Mouse (Mus musculus) right cerebral cortex, adult 2 months (tissue): ENCODE measurements around the gene Prss8.
"Not testable (repeated sequence)": the region's sequence is repeated elsewhere in the genome, so short reads cannot be mapped to it uniquely, and the experiment has no call there.

Source experiments
- DNase-seq, 2 experiments: peaks; one replicate each; pipeline ENCODE4 v3.0.0; 2021 to 2022; ENCODE audit warnings: low spot score in 2 of 2

Prss8 gene

DNA sequence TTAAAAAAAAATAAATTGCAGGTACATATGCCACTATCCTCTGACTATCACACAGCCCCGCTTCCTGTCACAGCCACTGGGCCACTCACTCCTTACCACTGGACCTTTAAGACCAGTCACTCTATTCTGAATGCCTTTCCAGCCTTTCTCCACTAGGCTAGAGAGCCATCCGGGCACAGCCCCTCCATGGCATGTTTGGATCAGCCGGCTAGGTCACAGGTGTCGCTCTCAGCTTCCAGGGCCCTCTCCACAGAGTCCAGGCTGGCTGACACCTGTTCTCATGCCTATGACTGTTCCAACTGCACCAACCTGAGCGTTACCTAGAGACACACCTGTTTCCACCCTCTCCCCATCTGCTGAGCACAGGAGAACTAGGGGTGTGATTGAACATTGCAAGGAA lies 1.3 kb downstream of the Prss8 start:
- no peak for DNase-seq

DNA sequence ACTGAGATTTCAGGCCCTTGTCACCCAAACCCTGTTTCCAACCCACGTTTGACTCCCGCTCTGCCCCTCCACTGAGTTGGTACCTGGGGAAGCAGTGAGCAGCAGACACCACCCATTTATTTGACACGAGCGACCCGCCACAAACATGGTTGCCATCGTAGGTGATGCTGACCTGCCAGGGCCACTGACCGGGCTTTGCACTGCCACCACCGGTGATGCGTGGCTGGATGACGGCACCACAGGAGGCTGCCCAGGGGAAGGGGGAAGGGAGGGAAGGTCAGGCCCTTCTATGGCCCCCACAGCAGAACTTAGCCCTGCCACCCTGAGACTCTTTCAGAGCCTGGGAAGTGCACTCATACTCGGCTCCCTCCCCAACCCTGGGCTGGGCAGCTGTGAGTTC lies 2.2 kb downstream of the Prss8 start:
- DNase-seq: no peak

DNA sequence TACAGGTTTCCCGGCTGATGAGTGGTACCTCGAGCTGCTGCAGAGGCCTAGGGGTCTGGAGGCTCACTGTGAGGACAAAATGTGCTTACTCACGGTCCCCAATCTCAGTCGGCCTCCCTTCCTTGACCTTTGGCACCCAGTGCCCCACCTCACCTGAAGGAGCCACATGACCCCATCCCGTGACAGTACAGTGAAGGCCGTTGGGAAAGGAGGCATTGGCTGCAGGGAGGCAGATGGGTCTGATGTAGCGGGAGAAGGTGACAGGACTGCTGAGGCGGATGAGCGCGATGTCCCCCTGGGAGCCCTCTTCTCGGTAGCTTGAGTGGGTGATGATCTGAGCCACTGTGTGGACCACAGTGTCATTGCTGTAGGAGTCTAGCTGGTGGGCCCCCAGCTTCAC lies 3.1 kb downstream of the Prss8 start:
- no peak for DNase-seq

DNA sequence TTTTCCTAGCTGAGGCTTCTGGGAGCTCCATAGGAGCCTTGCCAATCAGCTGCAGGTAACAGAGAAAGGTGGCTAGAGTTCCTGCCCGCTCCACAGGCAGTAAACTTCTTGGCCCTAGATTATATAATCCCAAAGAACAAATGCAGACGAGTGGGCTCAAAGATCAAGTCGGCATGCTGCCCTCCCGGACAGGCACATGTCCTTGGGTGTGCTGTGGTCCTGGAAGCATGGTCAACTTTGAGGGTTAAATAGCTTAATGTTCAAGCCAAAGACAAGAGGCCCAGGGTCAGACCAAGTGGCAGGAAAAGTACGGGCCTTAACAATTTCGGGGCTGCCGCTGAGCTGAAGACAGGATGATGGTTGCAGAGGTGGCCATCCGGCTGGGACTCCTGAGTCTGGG lies 3.8 kb downstream of the Prss8 start:
- no peak for DNase-seq

DNA sequence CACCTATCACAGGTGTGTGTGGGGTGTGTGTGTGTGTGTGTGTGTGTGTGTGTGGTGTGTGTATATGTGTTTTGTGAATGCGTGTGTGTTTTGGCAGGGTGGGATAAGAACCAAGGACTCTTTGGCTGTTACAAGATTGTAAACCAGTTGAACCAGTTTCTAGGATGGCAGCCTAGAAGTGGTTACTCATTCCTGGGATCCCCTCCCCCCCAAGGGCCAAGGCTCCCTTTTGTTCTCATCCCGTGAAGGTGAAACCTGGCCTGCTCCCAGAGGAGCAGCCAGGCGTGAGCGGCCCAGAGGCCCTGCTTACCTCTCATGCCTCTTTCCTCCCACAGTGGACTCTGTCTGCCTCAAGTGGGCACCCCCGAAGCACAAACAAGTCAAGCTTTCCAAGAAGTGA lies 4.7 kb downstream of the Prss8 start:
- DNase-seq: no peak

DNA sequence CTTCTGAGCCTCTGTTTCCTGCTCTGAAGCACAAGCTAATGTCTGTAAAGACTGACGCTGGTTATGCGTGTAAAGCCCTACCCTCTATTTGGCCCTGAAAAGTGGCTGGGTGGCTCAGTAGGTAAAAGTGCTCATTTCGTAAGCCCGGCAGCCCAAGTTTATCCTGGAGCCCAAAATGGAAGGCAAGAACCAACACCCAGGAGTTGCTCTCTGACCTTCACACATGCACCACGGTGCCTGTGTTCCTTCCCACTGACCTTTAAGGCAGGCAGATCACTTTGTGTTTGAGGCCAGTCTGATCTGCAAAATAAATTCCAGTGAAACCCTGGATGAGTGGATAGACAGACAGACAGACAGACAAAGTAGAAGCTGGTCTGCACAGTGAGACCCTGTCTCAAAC lies 6.2 kb downstream of the Prss8 start:
- no peak for DNase-seq

DNA sequence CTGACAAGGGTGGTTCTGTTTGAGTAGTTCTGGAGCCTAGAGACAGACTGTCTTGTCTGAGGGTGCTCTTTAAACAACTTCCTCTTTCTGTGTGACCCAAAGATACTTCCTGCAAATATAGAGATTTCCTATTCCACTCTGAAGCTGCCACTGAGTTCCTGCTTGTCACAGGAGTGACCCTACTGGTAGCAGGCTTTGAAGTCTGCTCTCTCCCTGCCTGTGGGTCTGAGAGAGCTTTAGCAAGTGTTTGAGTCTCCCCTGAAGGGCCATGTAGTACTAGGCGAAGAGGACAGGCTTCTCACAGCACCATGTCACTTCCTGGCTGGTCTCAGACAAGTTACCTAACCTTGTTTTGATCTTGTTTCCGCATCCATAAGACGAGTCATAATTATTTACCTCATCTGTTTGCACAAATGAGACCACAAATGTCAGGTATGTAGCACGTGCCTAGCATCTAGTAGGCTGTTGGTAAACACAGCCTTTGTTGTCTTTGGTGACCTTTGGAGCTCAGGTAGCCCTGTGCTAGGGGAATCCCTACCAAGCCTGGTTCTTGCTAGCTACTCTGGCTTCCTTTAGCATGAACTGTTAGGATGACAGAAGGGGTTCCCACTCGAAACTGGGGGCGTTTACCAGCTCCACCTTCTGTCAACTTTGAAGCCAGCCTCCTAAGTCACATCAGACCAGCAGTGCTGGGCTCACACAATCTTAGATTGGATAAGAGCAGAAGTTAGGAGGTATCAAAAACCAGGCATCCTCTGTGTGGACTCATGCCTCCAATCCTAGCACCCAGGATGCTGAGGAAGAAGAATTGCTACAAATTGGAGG lies 7.2 kb downstream of the Prss8 start:
- DNase-seq: no peak

DNA sequence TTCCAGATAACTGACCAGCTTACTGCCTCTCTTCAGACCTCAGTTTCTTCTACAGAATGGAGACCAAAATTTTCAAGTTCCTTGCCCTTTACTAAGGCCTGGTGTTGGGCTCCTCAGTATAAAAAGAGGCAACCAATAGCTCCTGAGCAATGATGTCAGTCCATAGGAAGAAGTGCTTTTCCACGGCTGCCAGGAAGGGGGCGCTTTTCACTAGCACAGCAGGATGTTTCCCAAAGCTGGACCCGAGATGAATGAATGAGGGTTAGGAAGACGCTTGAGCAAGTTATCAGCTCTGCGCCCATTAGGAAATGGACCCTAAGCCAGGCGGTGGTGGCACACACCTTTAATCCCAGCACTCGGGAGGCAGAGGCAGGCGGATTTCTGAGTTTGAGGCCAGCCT lies 8.4 kb downstream of the Prss8 start:
- no peak for DNase-seq

DNA sequence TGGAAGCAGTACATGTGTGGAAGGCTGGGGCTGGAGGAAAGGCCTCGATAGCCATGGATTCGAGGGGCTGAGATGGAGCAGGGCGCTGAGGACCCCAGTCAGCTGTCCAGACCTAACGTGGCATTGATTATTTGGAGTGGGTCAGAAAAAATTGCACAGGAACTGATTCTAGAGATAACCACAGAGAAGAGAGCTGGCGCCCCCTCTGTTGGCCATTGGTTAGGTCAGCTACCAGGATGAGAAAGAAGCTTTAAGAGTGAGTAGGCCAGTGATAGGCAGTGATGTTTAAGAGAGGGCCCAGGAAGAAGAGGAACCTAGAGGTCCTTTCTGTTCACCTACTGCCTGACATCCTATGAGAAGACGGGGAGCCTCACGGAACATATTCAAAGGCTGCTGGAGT lies 10.6 kb downstream of the Prss8 start:
- DNase-seq: no peak

DNA sequence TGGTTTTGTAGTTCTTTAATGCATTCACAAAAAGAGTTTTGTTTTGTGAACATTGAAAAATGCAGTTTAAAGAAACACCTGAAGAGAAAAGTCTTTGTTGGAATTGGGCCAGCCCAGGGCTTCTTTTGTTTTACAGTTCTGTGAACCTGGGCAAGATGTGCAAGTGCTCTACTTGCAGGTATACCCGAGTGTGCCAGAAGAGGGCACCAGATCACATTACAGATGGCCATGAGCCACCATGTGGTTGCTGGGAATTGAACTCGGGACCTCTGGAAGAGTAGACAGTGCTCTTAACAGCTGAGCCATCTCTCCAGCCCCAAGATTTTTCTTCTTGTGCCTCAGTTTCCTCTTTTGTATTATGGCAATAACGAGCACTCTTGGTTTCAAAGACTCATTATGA lies 11.7 kb downstream of the Prss8 start:
- DNase-seq: no peak

DNA sequence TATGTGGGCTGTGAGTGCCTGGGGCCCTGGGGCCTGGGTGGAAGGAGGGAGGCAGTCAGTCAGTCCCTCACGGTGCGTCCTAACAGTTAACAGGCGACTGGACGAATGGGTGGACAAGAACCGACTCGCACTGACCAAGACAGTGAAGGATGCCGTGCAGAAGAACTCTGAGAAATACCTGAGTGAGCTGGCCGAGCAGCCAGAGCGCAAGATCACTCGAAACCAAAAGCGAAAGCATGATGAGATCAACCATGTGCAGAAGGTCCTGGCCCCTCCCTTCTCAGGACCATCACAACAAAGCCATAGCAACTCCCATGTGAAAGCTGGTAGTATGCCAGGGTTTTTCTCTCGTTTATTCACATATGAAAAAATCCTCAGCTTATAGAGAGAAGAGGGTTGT lies 14.6 kb downstream of the Prss8 start:
- DNase-seq: no peak

DNA sequence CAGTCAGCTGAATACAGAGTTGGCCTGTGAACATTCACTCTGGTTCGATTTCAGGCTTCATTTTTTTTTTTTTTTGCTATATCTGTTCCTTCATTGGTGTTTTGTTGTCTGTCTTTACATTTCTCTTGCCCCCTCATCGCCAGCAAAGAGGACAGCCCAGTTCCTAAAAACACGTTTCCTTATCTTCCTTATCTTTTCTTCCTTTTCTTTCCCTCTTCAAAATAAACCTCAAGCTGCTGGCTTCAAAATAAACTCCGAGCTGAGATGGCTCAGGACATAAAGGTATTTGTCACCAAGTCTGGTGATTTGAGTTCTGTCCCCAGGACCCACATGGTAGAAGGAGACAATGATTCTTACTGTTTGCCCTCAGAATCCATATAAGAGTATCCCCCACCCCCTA lies 17.0 kb downstream of the Prss8 start:
- no peak for DNase-seq

DNA sequence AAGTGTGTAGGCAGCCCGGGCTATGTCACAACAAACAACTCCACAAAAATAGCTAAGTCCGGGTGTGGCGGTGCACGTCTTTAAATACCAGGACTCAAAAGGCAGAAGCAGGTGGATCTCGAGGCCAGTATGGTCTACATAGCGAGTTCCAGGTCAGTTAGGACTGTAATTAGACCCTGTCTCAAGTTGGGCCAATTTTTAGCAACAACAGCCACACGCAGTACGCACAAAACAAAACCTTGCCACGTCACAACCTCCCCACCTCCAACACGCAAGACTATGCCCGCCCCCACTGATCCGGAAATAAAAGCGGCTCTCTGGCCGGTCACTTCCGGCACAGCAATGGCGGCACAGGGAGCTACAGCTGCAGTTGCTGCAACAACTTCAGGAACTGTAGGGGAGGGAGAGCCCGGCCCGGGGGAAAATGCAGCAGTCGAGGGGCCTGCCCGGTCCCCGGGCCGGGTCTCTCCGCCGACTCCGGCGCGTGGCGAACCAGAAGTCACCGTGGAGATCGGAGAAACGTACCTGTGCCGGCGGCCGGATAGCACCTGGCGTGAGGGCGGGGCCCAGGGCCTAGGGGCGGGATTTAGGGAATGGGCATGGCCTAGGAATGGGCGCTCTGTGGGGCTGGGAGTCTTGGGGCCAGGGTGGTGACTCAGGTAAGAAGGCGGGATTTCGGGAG lies 17.6 kb downstream of the Prss8 start, which contains the start of gene Kat8:
Gene Kat8 (plus strand): TSS at position 327 of the 682 bp plus-strand sequence.
- DNase-seq: peak; percentile 85 to 90

DNA sequence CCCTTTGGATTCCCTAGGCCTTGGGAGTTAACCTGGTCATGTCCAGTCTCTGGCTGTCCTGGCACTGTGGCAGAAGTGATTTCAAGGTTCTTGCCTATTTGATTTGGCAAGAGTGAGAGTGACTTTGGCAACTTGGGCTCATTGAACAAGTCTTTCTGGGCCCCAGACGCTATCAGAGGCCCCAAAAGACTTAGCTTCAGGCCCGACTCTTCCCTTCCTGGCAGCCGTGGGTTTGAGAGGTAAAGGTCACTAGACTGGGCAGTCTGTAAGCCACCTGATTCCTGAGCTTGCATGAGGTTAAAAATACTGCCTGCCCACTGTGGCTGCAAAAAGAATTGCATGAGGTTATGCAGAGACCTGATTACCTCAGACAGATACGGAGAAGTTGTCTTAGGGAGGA lies 21.2 kb downstream of the Prss8 start:
- no peak for DNase-seq

DNA sequence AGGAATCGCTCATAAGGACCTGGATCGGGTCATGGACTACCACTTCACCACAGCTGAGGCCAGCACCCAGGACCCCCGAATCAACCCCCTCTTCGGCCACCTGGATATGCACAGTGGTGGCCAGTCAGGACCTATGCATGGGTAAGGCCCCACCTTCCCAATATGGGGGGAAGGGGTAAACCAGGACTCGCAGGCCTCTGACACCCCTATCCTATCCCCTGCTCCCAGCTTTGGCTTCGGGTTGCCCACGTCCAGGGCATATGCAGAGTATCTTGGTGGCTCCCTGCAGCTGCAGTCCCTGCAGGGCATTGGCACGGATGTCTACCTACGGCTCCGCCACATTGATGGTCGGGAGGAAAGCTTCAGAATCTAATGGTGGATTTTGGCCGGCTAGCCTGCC lies 22.0 kb downstream of the Prss8 start:
- no peak for DNase-seq

DNA sequence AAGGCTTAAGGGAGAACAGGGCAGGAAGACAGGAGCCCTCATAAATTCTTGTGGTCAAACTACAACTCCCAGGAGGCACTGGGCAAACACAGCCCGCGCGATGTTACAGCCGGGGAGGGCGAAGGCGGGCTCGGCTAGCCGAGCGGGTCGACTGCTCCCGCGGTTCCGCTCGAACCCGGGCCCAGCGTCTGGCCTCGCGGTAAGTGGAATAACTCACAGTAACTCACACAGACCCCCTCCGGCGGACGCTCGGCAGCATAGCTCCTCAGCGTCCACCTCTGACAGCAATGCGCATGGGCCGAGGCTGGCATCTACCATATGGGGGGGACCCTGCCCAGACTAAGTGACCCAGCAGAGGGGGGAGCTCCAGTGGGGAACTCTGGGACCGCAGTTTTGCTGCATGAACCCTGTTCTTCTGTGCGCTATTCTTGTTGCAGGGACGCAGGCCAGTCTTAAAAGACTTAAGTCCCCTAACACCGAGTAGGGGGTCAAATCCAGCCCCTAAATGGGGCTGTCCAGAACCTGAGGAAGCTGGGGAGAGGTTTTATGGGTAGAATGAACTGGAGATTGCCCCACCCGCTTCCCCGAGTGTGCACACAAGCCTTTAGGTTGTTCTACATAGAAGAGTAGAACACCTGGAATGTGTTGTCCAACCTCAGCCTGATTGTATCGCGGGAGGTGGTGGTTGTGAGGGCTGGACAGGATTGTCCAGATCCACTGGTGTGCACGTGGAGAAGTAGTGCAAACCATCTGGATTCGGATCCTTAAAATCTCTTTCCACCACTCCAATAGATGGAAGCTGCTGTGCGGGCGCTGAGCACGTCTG lies 25.7 kb downstream of the Prss8 start, which contains the start of gene Bckdk:
Gene Bckdk (plus strand): TSS at position 112 of the 826 bp plus-strand sequence.
- peak; percentile 72 to 85 for DNase-seq

DNA sequence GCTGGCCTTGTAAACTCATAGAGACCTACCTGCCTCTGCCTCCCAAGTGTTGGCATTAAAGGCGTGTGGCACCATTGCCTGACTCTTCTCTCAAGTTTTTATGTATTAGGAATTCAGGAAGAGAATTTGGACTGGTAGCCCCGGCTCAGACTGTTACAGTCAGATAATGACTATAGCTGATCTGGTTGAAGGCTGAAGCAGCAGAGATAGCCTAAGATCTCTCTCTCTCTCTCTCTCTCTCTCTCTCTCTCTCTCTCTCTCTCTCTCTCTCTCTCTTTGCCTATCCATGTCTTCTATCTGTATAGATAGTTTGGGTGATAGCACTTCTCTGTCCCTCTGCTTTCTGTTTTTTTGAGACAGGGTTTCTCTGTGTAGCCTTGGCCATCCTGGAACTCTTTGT lies 28.1 kb downstream of the Prss8 start:
- no peak for DNase-seq

DNA sequence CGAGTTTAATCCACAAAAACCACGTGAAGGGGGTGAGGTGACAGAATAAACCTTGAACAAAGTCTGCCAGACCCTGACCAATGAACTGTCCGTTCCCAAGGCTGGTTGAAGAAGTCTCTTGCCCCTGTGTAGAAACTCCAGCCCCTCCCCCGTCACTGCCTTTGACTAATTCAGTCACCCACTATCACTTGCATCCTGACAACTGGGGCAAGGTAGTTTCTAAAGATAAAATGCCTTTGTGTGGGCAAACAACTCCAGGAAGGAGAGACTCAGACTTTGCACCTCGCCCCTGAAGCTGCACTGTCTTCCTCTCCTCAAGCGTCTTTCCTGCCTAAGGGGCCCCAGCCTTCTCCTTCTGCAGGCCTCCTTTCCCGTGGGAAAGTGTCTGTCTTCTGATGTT lies 29.9 kb downstream of the Prss8 start:
- no peak for DNase-seq

DNA sequence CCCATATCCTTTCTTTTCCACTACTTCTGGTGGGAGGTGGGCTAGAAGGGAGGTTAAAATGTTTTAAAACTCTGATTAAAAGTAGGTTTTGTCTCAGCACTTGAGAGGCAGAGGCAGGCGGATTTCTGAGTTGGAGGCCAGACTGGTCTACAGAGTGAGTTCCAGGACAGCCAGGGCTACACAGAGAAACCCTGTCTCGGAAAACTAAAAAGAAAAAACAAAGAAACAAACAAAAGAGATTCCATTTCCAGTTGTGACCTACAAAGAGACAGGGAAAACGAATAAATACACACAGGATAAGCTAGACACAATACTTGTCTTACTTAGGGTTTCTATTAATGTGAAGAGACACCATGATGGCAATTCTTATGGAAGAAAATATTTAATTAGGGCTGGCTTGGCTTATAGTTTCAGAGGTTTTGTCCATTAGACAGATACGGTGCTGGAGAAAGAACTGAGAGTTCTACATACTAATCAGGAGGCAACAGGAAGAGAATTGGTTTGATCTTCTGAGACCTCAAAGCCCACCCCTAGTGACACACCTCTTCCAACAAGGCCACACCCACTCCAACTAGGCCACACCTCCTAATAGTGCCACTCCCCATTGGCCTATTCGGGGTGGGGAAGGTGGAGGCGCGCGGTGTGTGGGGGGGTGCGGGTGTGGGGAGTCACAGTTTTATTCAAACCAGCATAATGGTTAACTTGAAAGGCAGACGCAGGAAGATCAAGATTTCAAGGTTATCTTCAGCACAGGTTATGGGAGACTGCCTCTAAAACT lies 31.5 kb downstream of the Prss8 start:
- DNase-seq: no peak

DNA sequence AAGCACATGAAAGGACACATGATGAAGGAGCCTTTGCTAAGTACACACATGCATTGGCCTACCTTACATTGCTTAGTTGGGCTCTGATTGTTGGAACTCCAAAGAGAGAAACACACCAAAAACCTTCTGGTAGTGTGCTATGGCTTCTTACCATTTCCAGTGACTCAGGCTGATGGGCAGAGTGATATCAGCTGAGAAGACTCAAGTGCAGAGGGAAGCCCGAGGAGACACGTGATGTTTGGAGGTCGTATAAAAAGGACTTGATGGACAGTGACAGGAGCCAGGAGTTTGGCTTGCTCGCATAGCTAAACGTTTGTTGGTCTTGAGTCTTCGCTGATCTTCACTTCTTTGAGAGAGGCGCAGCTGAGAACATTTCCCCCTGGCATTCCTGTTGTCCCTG lies 32.4 kb downstream of the Prss8 start:
- DNase-seq: no peak

DNA sequence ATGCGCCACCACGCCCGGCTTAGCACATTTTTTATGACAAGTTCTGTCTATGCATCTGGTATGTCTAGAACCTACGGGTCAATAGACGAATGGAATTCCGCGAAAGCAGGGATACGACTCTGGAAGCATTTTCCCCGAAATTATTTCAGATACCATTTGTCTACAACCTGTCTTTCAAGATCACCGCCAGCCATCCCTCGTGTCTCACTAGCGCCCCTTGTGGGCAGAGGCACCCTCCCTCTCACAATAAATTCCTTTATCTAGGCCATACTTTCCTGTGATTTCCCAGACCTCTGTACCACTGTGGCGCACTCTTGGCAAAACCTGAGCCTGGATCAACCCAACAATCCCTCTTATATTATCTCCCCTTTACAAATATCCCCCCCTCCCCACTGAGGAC lies 33.5 kb downstream of the Prss8 start:
- DNase-seq: peak; percentile 33 to 52

DNA sequence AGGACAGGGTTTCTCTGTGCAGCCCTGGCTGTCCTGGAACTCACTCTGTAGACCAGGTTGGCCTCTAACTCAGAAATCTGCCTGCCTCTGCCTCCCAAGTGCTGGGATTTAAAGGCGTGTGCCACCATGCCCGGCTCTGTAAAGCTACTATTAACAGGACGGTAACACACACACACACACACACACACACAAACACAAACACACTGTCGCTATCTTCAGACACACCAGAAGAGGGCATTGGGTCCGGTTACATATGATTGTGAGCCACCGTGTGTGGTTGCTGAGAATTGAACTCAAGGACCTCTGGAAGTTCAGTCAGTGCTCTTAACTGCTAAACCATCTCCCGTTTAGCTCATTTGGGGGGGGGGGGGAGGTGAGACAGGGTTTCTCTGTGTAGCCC lies 34.0 kb downstream of the Prss8 start:
- not testable (repeated sequence) for DNase-seq
